Mouse (Mus musculus): ENCODE measurements around the gene Nfatc3. TPM values are rescaled to one million over a fixed set of nuclear protein-coding genes. Genes with fewer than 3 reads are reported as not detected.

Nfatc3 gene
- polyA plus RNA-seq (2012) = 16.5 and 25.5 TPM in 2 replicates

GRCm38 (mm10) chr8:106058731-106059612 lies at the start of gene Nfatc3:
TSS of gene Nfatc3 (plus strand) at chr8:106058840.
- TF ChIP-seq GATA1 (IDR thresholded peaks at IDR 0.05; ENCODE audit: low read length) = no peak

- TF ChIP-seq GATA1 (IDR thresholded peaks at IDR 0.05; ENCODE audit: low read length) = no peak
These were observed 47.6 kb upstream of the Nfatc3 start for GRCm38 (mm10) chr8:106010748-106011642.

GRCm38 (mm10) chr8:106011643-106011986 lies 47.0 kb upstream of the Nfatc3 start, which contains the start of gene Ddx28:
TSS of gene Ddx28 (minus strand) at chr8:106011882.
- TF ChIP-seq GATA1 (IDR thresholded peaks at IDR 0.05; ENCODE audit: low read length) = no peak

DNA sequence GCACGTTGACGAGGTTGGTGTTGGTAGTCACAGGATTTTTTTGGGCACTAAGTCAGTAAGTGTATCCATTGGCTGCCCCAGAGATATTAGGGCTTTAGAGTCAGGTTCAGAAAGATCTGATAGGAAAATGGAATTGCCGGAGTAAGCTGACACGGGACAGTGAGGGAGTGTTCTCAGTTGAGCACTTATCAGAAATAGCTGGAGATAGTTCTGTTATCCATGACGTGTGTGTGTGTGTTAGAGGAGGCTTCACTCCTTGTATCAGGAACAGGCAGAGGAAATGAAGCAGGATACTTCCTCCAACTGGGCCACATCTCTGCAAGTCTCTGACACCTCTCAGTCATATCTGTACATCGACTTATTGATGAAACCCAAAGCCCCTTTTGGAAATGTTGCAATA lies 42.4 kb upstream of the Nfatc3 start:
- peak; percentile 23 for TF ChIP-seq GATA1 (IDR thresholded peaks at IDR 0.05; ENCODE audit: low read length)

DNA sequence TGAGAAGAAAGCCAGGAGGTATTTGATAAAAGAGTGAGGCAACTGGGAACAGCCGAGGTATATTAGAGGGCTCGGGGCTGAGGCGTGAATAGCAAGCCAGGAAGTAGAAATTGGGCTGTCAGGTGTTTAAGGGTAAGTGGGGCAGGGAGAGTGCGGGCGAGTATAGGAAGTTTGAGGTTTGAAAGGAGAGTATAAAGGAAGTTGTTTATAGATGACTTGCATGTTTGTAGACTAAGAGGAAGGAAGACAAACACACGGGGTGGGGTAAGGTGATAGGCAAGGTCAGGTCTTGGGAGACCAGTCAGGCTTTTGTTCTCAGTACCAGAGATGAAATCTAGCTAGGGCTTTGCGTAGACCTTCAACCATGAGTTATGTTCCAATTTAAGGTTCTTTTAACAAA lies 41.5 kb upstream of the Nfatc3 start:
- TF ChIP-seq GATA1 (IDR thresholded peaks at IDR 0.05; ENCODE audit: low read length) = no peak

DNA sequence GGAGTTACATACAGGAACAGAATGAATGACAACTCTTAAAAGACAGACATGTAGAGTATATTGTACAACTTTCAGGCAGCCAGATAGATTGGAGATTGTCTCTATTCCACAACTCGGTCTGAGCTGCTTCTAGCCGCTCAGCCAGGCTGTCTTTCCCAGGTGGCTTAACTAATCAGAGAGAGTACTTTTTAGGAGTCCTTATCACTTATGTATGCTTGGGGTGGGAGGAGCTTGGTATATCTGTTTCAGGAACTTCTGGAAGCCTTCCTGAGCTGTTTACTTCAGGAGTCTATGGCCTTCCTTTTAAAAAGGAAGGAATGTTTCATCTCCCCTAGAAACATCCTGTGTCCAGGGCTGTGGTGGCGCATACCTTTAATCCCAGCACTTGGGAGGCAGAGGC lies 40.6 kb upstream of the Nfatc3 start:
- no peak for TF ChIP-seq GATA1 (IDR thresholded peaks at IDR 0.05; ENCODE audit: low read length)

DNA sequence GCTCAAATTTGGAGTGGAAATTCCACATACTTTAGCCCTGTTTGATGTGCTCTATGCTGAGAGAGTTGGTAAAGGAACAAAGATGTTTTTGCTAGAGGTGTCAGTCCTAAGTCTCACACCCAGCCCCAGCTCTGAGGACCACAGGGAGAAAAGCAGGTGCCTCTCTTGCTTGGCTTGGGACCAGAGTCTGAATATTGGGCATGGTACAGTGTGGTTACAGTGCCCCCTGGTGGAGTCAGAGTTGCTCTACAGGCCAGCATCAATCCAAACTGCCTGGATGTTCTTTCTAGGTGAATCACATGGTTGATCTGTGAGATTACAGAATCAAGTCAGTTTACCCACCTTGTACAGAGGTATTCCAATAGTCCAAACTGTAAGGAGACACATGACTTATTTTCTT lies 36.2 kb upstream of the Nfatc3 start:
- TF ChIP-seq GATA1 (IDR thresholded peaks at IDR 0.05; ENCODE audit: low read length) = no peak

DNA sequence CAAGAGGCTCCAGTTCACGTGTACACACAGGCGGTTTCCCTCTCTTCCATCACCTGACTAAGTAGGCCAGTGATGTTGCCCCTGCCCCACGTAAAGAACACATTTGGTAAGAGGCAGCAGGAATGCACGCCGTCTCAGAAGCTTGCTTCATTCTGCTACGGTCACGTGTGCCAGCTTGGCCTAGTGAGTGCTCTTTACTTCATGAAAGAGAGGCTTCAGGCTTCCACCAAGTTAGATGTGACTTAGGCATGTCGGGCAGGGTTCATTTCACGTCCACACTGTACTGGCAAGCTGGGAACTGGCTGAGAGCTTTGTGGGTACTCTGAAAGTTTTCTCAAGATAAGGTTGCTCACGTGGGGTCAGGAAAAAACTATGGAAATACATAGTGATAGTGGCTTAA lies 19.9 kb upstream of the Nfatc3 start:
- TF ChIP-seq GATA1 (IDR thresholded peaks at IDR 0.05; ENCODE audit: low read length) = no peak

DNA sequence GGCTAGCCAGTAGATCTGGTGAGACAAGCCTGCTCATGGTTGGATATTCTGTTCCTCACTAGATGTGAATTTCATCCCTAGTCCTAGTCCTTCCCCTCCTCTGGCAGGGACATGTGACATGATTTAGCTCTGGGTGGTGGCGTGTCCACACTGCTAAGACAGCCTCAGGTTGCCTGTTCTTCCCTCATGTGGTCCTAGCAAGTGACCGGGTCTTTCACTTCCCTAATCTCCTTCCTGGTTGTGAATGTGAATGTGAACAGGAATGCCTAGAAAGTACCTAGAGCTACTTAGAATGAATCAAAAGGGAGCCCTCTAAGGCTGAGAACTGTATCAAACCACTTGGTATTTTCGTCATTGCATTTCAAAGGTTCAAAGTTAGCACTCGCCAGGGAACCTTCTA lies 19.0 kb upstream of the Nfatc3 start:
- no peak for TF ChIP-seq GATA1 (IDR thresholded peaks at IDR 0.05; ENCODE audit: low read length)

DNA sequence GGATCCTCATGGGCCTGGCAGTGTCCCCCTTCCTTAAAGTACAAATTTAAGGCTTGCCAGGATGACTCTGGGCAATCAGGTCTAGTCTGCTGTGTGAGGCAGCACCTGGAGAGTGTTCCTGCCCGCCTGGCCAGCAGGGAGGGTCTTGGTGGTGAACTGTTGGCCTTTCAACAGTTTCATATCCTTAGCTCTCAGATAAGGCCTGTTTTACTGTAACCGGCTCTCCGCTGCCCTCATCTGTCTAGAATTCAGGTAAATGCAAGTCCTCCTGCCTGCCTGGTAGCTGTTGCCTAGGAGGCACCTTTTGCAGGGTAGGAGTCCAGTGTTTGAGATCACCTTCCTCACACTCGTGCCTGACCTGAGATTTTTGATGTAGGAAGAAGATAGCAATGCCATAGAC lies 18.4 kb upstream of the Nfatc3 start:
- TF ChIP-seq GATA1 (IDR thresholded peaks at IDR 0.05; ENCODE audit: low read length) = no peak

GRCm38 (mm10) chr8:106043055-106043454 lies 15.6 kb upstream of the Nfatc3 start:
- TF ChIP-seq GATA1 (IDR thresholded peaks at IDR 0.05; ENCODE audit: low read length) = no peak

- no peak for TF ChIP-seq GATA1 (IDR thresholded peaks at IDR 0.05; ENCODE audit: low read length)
These were observed 14.5 kb upstream of the Nfatc3 start for GRCm38 (mm10) chr8:106044151-106044550.

DNA sequence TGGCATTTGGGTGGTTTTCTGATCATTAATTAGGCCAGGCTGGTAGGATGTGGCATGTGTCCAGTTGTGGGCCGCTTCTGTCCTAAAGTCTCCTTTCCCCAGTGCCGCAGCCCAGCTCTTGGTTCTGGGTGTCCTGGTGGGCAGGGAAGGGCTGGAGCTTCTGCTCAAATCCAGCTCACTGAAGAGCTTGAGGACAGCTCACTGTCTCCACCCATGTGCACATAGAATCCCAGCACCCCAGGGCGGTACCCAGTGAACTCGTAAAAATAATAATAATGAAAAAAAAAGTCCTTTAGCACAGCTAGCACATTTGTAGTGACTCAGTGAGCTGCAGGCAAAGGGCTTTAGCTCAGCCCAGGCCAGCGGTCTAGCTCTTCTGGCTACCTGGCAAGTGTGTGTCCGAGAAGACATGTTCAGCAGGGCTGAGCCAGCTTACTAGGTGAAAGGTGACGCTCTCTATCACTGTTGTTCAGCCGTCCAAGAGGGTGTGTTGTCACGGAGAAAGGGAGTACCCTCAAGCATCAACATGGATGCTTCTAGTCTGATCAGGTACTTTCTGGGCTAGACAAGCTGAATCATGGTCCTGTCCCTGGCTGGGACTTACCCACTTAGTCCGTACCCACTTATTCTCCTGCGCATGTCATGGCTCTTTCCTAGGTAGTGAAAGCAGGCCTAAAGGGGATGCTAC lies 11.6 kb upstream of the Nfatc3 start:
- no peak for TF ChIP-seq GATA1 (IDR thresholded peaks at IDR 0.05; ENCODE audit: low read length)

DNA sequence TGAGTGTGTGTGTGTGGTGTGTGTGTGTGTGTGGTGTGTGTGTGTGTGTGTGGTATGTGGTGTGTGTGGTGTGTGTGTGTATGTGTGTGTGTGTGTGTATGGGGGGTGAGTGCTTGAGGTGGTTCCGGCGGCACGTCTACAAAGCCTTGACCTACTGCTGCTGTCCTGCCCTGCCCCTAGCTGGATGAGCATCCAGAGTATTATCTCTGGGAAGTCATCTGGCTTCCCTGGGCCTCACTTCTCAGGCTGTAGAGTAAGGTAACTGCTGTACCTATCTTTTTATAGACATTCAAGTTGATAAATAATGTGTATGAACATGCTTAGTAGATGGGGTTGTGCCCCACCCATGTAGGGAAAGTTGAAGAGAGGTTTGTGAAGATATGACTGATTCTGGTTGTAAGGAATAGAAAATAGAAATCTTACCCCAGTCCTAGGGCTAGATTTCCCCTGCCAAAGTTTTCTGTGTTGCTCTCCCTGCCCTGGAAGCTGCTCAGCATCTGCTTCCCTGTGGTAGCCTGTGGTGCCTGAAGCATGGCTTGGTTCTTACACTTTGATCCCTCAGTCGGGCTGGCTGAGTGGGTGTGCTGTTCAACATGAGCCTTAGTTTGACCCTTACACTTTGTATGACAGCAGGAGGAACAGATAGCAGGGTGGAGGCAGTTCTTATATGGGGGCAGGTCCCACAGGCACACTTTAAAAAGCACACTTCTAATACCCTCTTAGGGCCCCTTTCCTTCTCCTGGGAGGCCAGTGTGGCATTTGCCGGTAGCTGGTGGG lies 10.6 kb upstream of the Nfatc3 start:
- TF ChIP-seq GATA1 (IDR thresholded peaks at IDR 0.05; ENCODE audit: low read length) = no peak

DNA sequence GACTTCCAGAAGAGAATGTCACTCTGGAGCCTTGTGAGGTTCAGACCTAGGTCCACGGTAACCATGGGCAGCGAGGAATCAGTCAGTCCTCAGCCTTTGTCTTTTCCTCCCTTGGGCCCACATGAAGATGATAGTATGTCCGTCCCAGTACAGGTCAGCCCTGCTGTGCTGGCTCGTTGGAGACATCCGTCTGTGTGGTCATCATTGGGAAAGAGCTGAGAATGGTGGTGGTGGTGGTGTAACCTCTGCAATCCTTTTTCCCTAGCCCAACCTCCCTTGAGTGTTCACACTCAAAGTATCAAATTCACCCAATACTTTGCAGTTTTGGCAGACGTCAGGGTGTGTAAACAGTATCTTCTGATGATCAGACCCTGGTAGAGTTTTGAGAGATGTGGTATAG lies 8.8 kb upstream of the Nfatc3 start:
- no peak for TF ChIP-seq GATA1 (IDR thresholded peaks at IDR 0.05; ENCODE audit: low read length)
